Mouse (Mus musculus) erythroblast, embryonic 14.5 days (primary cell): ENCODE results near the gene Kcnj6.

ENCODE experiments used
- GATA1 ChIP-seq: IDR thresholded peaks from 2 replicates; pipeline ENCODE4 v1.6.1; 2012; ENCODE audit warnings: low read length, inconsistent platforms, mixed read lengths
- TAL1 ChIP-seq: IDR thresholded peaks from 3 replicates; pipeline ENCODE4 v1.6.1; 2012; ENCODE audit warnings: low read length, inconsistent platforms, mixed read lengths

DNA sequence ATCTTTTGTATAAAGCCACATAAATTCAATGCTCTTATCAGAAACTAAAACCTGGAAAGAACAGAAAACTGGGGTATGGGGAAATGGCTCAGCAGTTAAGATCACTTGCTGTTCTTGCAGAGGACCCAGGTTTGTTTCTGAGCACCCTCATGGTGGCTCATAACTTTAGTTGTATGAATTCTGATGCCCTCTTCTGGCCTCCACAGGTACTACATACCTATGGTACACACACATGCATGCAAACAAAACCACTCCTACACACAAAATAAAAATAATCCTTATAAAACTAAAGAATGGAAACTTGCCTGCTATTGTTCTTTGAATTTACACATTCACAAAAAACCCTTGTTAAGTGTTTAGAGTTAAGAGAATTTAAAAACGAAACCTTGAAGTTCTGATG is 131.7 kb downstream of the Kcnj6 start:
- TF ChIP-seq GATA1 (no peak), TAL1 (no peak)
